Mouse (Mus musculus) MEL (cell line): ENCODE measurements around the gene Prkar2a. TPM values are rescaled to one million over a fixed set of nuclear protein-coding genes. Genes with fewer than 3 reads are reported as not detected.

ENCODE experiments used
- DNase-seq: peaks from one replicate; pipeline ENCODE4 v3.0.0; 2011; ENCODE audit warnings: low read depth, low spot score
- H3K27ac ChIP-seq: 2 replicates; pipeline ENCODE4 v1.5.1; 2012; ENCODE audit warnings: low read depth, mild to moderate bottlenecking, control low read depth, low read length, moderate library complexity; ENCODE audit not compliant: control insufficient read depth
- H3K27me3 ChIP-seq, 2 experiments: fragments of 150-350 bp in 1 of 2; sonication (generic) in 1 of 2; 2 replicates each; pipeline ENCODE4 v1.6.1; 2012; ENCODE audit warnings: low read length in 2 of 2, mild to moderate bottlenecking in 2 of 2, improper control_type of control experiment in 1 of 2, moderate library complexity in 1 of 2; ENCODE audit not compliant: insufficient read depth in 2 of 2, control insufficient read depth in 1 of 2
- H3K36me3 ChIP-seq, 2 experiments: 2 replicates each; pipeline ENCODE4 v1.6.1; 2012 to 2014; ENCODE audit warnings: low read length in 2 of 2, improper control_type of control experiment in 1 of 2, inconsistent platforms in 1 of 2, mild to moderate bottlenecking in 1 of 2; ENCODE audit not compliant: insufficient read depth in 2 of 2, control insufficient read depth in 1 of 2
- H3K4me1 ChIP-seq, 2 experiments: fragments of 150-350 bp in 1 of 2; sonication (generic) in 1 of 2; 2 replicates each; pipeline ENCODE4 v1.6.1; 2012; ENCODE audit warnings: low read length in 2 of 2, improper control_type of control experiment in 1 of 2, mild to moderate bottlenecking in 1 of 2; ENCODE audit not compliant: insufficient read depth in 2 of 2, control insufficient read depth in 1 of 2
- H3K4me3 ChIP-seq, 2 experiments: fragments of 150-350 bp in 1 of 2; sonication (generic) in 1 of 2; 2 replicates each; pipeline ENCODE4 v1.5.1; 2012; ENCODE audit warnings: low read depth in 2 of 2, low read length in 2 of 2, mild to moderate bottlenecking in 2 of 2, moderate library complexity in 2 of 2, control low read depth in 1 of 2, improper control_type of control experiment in 1 of 2; ENCODE audit not compliant: control insufficient read depth in 1 of 2, insufficient read depth in 1 of 2
- H3K79me2 ChIP-seq: 2 replicates; pipeline ENCODE4 v1.6.1; 2012; ENCODE audit warnings: mild to moderate bottlenecking, low read length, moderate library complexity; ENCODE audit not compliant: control insufficient read depth, poor library complexity, insufficient read depth
- H3K9ac ChIP-seq: 2 replicates; pipeline ENCODE4 v1.6.1; 2012; ENCODE audit warnings: low read depth, mild to moderate bottlenecking, control low read depth, low read length, moderate library complexity; ENCODE audit not compliant: control insufficient read depth, poor library complexity, severe bottlenecking
- H3K9me3 ChIP-seq: fragments of 150-350 bp; sonication (generic); replicated peaks from 2 replicates; pipeline ENCODE4 v1.6.1; 2012; ENCODE audit warnings: mild to moderate bottlenecking, low read length, improper control_type of control experiment, moderate library complexity; ENCODE audit not compliant: insufficient read depth
- BHLHE40 ChIP-seq: IDR thresholded peaks from 2 replicates; pipeline ENCODE4 v1.6.1; 2012; ENCODE audit warnings: low read depth, mild to moderate bottlenecking, inconsistent platforms, low read length, improper control_type of control experiment, borderline replicate concordance
- CHD1 ChIP-seq: IDR thresholded peaks from 2 replicates; pipeline ENCODE4 v1.6.1; 2012; ENCODE audit warnings: low read depth, mild to moderate bottlenecking, inconsistent platforms, low read length, improper control_type of control experiment
- CHD2 ChIP-seq: IDR thresholded peaks from 2 replicates; pipeline ENCODE4 v1.6.1; 2011; ENCODE audit warnings: low read length, improper control_type of control experiment
- CTCF ChIP-seq, 3 experiments: IDR thresholded peaks in 2 of 3; conservative IDR thresholded peaks in 1 of 3; 2 replicates each; pipeline ENCODE4 v1.5.1; 2011 to 2012; ENCODE audit warnings: low read length in 3 of 3, low read depth in 2 of 3, mild to moderate bottlenecking in 2 of 3, improper control_type of control experiment in 1 of 3, inconsistent platforms in 1 of 3, mixed read lengths in 1 of 3, moderate library complexity in 1 of 3; ENCODE audit not compliant: control insufficient read depth in 1 of 3, insufficient read depth in 1 of 3, poor library complexity in 1 of 3, severe bottlenecking in 1 of 3
- ELF1 ChIP-seq: IDR thresholded peaks from 2 replicates; pipeline ENCODE4 v1.6.1; 2014; ENCODE audit warnings: low read depth, mild to moderate bottlenecking, inconsistent platforms, low read length, improper control_type of control experiment, moderate library complexity
- ETS1 ChIP-seq: IDR thresholded peaks from 2 replicates; pipeline ENCODE4 v1.6.1; 2012; ENCODE audit warnings: low read depth, mild to moderate bottlenecking, inconsistent platforms, low read length, improper control_type of control experiment, moderate library complexity
- GATA1 ChIP-seq: IDR thresholded peaks from 2 replicates; pipeline ENCODE4 v1.6.1; 2011; ENCODE audit warnings: low read depth, low read length, improper control_type of control experiment
- HCFC1 ChIP-seq: IDR thresholded peaks from 2 replicates; pipeline ENCODE4 v1.6.1; 2012; ENCODE audit warnings: low read depth, mild to moderate bottlenecking, inconsistent platforms, low read length, improper control_type of control experiment, moderate library complexity
- KAT2A ChIP-seq: conservative IDR thresholded peaks from 2 replicates; pipeline ENCODE4 v1.6.1; 2012; ENCODE audit warnings: low read depth, low read length, improper control_type of control experiment, inconsistent platforms
- MAX ChIP-seq: IDR thresholded peaks from 2 replicates; pipeline ENCODE4 v1.6.1; 2011; ENCODE audit warnings: low read length, improper control_type of control experiment
- MAZ ChIP-seq: IDR thresholded peaks from 2 replicates; pipeline ENCODE4 v1.6.1; 2012; ENCODE audit warnings: low read depth, mild to moderate bottlenecking, inconsistent platforms, low read length, improper control_type of control experiment
- MXI1 ChIP-seq: IDR thresholded peaks from 2 replicates; pipeline ENCODE4 v1.6.1; 2011; ENCODE audit warnings: mild to moderate bottlenecking, low read depth, low read length, improper control_type of control experiment
- MYB ChIP-seq: IDR thresholded peaks from 2 replicates; pipeline ENCODE4 v1.6.1; 2011; ENCODE audit warnings: mild to moderate bottlenecking, low read depth, low read length, improper control_type of control experiment
- NRF1 ChIP-seq: IDR thresholded peaks from 2 replicates; pipeline ENCODE4 v1.6.1; 2014; ENCODE audit warnings: low read depth, mild to moderate bottlenecking, inconsistent platforms, low read length, improper control_type of control experiment, moderate library complexity; ENCODE audit not compliant: poor library complexity, insufficient read depth, severe bottlenecking
- RAD21 ChIP-seq: IDR thresholded peaks from 2 replicates; pipeline ENCODE4 v1.6.1; 2011; ENCODE audit warnings: mild to moderate bottlenecking, low read depth, low read length, improper control_type of control experiment
- RCOR1 ChIP-seq: IDR thresholded peaks from 2 replicates; pipeline ENCODE4 v1.6.1; 2012; ENCODE audit warnings: low read depth, mild to moderate bottlenecking, inconsistent platforms, low read length, improper control_type of control experiment
- SMC3 ChIP-seq: IDR thresholded peaks from 2 replicates; pipeline ENCODE4 v1.6.1; 2011; ENCODE audit warnings: low read depth, low read length, improper control_type of control experiment
- TBP ChIP-seq: IDR thresholded peaks from 2 replicates; pipeline ENCODE4 v1.8.0; 2011; ENCODE audit warnings: low read depth, low read length, improper control_type of control experiment
- ZNF384 ChIP-seq: IDR thresholded peaks from 2 replicates; pipeline ENCODE4 v1.6.1; 2012; ENCODE audit warnings: low read depth, mild to moderate bottlenecking, inconsistent platforms, low read length, improper control_type of control experiment
- polyA plus RNA-seq, 2 experiments: library from polyadenylated mRNA; stranded (reverse) in 1 of 2; unstranded in 1 of 2; fragments of >175 nt in 1 of 2; fragments of >200 nt in 1 of 2; gene quantifications; 2 replicates each; pipeline versions ENCODE4 v1.2.1 to v1.2.4; 2012; ENCODE audit warnings: low replicate concordance in 2 of 2, low read depth in 1 of 2; ENCODE audit not compliant: insufficient read length in 2 of 2, insufficient read depth in 1 of 2, missing spikeins in 1 of 2
- total RNA-seq: library from RNA; depleted of rRNA; stranded (reverse); fragments of 300-350 nt; gene quantifications from 2 replicates; pipeline ENCODE4 v1.2.3, GENCODE M21; 2012

Gene Prkar2a
- total and polyA plus RNA-seq, 3 experiments: 22.4 to 230 (median 87.9) TPM

- no peaks in the 10 kb centered on the region for H3K9me3 ChIP-seq
These were observed 45.5 kb downstream of the Prkar2a start for GRCm38 (mm10) chr9:108734626-108735025.

GRCm38 (mm10) chr9:108739239-108739638 is 50.1 kb downstream of the Prkar2a start:
- Histone ChIP-seq H3K9ac (no peak overlapping the region), H3K27me3 (no peaks in the 10 kb centered on the region), H3K4me1 (no peaks in the 10 kb centered on the region), H3K79me2 (no peaks in the 10 kb centered on the region), H3K27ac (no peak overlapping the region), H3K9me3 (no peaks in the 10 kb centered on the region), H3K4me3 (no peak overlapping the region), H3K36me3 (peaks cover 0 to 29% of the 10 kb centered on the region in 2 experiments; a peak in 2 of 4 replicates)
- no peak for DNase-seq
- TF ChIP-seq ZNF384 (no peak), RAD21 (no peak), MYB (no peak), NRF1 (no peak)

More at GRCm38 (mm10) chr9:108734626-108735025, 45.5 kb downstream of the Prkar2a start:
- H3K4me3 ChIP-seq: no peak overlapping the region
- TF ChIP-seq KAT2A (no peak), BHLHE40 (no peak), CHD2 (no peak), MXI1 (no peak), HCFC1 (no peak), GATA1 (no peak), MAZ (no peak), ELF1 (no peak), MAX (no peak), ETS1 (no peak), TBP (no peak), CHD1 (no peak)
- no peaks in the 10 kb centered on the region for H3K79me2 ChIP-seq
- H3K27me3 ChIP-seq: no peaks in the 10 kb centered on the region
- no peak overlapping the region for H3K9ac ChIP-seq
- H3K36me3 ChIP-seq: peaks cover 0 to 28% of the 10 kb centered on the region in 2 experiments; a peak in 2 of 4 replicates
- DNase-seq: no peak
- H3K27ac ChIP-seq: no peak overlapping the region
- H3K4me1 ChIP-seq: no peaks in the 10 kb centered on the region; a peak in 1 of 4 replicates

DNA sequence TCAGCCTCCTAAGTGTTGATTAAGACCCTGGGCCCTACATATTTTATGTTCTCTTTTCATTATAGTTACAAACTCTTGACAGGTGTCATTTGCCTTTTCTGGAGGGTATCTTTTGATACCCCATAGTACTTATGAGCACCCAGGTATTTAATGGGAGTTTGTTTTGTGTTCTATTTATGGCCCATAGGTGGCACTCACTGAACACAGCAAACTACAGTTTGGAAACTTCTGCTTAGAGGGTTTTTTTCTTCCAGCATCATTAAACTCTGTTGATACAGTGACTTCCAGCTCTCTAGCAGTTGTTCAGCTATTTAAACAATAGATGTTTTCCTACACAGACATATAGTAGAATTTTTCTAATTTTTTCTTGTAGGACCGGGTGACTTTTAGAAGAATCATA is 50.9 kb downstream of the Prkar2a start:
- peak; percentile 30 for TF ChIP-seq RAD21
- TF ChIP-seq CTCF (IDR thresholded peaks at IDR 0.05 in 2 of 3, conservative IDR thresholded peaks at IDR 0.05 in 1 of 3; ENCODE audit: control insufficient read depth in 1 of 3, insufficient read depth in 1 of 3, low read depth in 2 of 3, low read length in 3 of 3, poor library complexity in 1 of 3, severe bottlenecking in 1 of 3): peak in 1 of 3 experiments; percentile 46; a peak in 3 of 6 replicates
- no peak for TF ChIP-seq RCOR1
- TF ChIP-seq SMC3: peak; percentile 20; the same call in 1 of the 2 replicates
- Histone ChIP-seq H3K9ac (no peak overlapping the region), H3K4me1 (no peaks in the 10 kb centered on the region), H3K36me3 (peaks cover 0 to 25% of the 10 kb centered on the region in 2 experiments; a peak in 2 of 4 replicates), H3K4me3 (no peak overlapping the region), H3K27me3 (no peaks in the 10 kb centered on the region), H3K9me3 (no peaks in the 10 kb centered on the region), H3K79me2 (no peaks in the 10 kb centered on the region), H3K27ac (no peak overlapping the region)
- DNase-seq: peak; percentile 32
